Mouse (Mus musculus) activated CD4-positive, CD25-positive, alpha-beta regulatory T cell, adult 4 months (primary cell): ENCODE data around the gene Upk1b. TPM values are rescaled to one million over a fixed set of nuclear protein-coding genes. Genes with fewer than 3 reads are reported as not detected.
"Not testable (repeated sequence)": the region's sequence is repeated elsewhere in the genome, so short reads cannot be mapped to it uniquely, and the experiment has no call there.

ENCODE experiments used
- ATAC-seq: one replicate; pipeline ENCODE4 v1.8.0; 2017
- polyA plus RNA-seq, 2 experiments: library from polyadenylated mRNA; unstranded; fragments of 100-300 nt; shearing (Covaris generic); gene quantifications; one replicate each; pipeline ENCODE4 v1.2.1; 2017

Gene Upk1b
- not detected for polyA plus RNA-seq

DNA sequence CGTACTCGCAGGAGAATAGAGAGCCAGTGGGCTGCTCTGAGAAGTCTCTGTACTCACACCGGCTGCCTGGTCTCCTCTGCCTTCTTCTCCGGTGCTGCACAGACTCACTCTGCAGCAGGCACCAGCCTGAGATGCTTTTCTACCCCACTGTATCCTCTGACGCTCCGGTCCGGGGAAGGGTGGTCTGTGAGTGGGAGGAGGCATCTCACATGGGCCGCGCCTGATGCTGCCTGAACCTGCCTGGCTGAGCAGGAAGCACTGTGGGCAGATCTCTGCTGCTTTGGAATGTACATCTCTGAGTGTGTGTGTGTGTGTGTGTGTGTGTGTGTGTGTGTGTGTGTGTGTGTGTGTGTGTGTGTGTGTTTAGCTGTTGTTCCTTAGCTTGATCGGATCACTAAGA lies at the start of gene Upk1b:
Gene Upk1b, minus strand, starts transcription at position 238 of the 400 bp plus-strand sequence.
- ATAC-seq = no peak

DNA sequence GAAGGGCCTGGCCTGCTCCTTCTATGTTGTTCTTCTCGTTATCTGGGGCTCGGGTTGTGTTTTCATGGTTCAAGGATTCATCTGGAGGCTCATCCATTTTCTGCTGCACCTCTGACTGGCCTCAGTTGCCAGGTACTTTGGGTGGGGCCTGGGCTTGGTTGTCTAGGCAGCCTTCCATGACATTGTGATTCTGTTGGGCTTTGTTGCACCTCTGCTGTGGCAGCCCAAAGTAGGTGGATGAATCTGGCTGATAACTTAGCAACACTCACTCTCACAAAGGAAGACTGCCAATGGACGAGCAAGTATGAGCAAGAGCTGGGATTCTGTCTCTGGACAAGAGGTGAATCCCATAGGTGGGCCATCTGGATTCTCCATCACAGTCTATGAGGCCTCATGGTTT lies 28.5 kb upstream of the Upk1b start, which contains the start of gene 4930435E12Rik:
Gene 4930435E12Rik, minus strand, starts transcription at position 101 of the 400 bp plus-strand sequence.
- no peak for ATAC-seq

DNA sequence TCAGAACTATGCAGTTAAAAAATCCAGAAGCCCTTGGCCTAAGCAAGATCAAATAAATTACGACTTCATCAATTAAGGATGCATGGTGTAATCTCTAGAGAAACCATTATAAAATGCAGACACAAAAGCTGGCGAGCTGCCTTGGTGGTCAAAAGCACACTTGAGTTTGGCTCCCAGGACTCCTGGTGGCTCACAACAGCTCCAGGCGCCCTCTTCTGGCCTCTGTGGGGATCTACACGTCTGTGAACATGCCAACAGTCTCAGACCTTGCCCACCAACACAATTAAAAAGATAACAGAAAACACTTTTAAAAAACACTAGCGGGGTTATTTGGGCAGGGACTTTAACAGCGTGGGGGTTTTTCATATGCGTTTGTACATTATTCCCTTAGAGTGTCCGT lies 12.4 kb upstream of the Upk1b start:
- peak; percentile 69 for ATAC-seq

DNA sequence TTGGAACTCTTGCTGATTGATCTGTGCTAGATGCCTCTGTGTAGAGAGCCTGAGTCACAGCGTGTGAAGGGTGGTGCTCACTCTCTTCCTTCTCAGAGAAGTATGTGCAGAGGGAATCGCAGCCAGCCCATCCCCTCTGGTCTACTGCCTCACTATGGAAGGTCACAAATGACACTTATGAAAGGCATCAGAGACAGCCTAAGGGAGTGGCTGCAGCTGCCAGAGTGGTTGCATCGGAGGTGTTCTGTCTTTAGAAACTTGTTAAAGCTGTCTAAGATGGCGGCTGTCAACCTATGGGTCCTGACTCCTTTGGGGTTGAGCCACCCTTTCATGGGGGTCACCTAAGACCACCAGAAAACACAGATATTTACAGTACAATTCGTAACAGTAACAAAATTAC lies 10.1 kb upstream of the Upk1b start:
- no peak for ATAC-seq

DNA sequence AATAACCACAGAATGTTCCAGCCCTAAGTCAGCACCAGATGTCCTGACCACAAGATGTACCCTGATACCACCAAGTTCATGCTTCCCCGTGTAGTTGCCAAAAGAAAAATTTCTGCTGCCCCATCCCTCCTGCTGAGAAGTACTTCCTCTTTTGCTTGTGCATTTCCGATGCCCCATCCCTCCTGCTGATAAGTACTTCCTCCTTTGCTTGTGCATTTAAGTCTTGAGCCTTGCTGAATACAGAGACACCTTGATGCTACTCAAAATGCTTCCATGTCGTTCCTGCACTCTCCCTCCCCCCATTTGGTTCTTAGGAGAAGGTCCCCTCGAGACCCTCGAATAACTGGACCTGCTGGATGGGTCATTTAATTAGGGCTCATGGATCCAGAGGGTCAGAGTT lies 7.7 kb upstream of the Upk1b start:
- not testable (repeated sequence) for ATAC-seq

DNA sequence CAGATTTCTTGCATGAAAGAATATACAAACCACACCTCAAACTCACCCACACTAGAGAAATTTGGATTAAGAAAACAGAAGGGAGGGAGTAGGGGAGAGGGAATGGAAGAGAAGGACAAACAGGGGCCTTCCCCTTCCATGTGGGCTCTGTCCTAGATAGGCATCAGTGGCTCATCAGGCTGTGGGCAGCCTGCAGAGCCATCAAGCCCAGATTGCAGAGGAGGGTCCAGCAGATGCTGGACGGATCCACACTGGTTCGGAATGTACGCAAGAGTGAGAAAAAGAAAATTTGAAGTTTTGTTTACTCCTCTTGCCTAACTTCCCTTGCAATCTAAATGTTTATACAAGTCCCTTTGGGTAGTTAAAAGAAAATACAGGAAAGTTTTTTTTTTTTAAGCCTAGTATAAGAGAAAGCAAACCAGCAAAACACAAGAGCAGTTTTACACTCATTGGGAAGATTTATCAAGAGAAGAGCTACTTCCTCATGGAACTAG lies 1.1 kb downstream of the Upk1b start:
- ATAC-seq = no peak

DNA sequence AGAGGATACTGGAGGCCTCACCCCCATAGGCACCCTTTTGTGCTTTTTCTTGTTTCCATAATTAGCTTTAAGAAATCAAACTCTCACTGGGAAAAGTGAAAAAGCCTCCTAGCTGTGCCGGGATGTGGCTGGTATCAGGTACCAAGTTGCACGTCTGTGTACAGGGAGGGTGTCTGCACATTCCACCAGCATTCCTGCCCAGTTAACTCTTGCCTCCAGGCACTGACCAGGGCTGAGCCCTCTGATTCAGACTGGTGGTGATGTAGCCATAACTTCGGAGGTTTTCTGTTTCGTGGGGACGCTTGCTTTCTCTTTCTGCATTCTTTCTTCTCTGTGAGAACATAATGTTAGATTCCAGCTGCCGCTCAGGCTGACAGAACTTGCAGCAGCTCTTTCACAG lies 7.0 kb downstream of the Upk1b start:
- no peak for ATAC-seq

DNA sequence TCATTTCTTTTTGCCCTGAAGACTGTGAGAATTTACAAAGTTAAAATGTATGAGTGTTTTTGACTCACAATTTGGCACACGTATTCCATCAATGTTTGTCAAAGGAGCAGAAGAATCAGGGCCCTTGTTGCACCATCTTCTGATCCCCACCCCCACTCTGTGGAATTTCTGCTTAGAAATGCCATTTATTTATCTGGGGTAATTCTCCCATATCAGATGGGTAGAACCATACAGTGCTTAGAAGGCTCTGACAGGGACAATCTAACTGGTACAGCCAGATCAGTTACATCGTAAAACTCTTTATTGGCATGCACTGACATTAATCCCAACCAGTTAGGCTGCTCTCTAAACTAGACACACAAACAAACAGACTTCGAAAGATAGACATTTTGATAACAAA lies 10.2 kb downstream of the Upk1b start:
- ATAC-seq = no peak

DNA sequence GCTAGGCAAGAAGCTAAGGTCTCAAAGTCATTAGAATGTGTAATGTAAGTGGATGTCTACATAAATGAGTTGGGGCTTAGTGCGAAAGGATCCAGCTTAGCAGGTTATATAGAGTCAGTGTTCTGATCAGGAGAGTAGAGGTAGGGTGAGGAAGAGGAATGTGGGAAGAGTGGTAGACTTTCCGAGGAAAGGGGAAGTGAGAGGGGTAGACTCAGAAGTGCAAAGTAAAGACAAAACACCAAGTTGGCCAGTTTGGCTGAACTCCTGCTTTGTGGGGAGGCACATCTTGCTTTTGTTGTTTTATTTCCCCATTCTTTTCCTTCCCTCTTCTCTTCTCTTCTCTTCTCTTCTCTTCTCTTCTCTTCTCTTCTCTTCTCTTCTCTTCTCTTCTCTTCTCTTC lies 11.1 kb downstream of the Upk1b start:
- ATAC-seq = no peak

DNA sequence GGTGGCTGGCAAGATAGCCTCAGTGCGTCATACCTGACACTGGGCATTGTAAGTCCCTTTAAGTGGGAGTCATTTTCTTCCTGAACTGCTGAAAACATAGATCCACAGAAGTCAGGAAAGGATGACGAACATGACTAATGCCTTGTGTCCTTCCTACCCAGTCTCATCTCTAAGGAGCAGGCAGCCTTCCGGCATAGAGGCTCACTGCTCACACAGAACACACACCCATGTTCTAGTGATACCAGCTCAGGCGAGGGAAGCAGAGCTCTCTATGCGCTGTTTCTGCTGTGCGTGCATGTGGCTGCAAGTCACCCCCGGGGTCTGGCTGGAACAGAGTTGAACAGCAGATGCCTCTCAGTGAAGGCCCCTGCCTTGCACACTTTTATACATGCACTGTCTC lies 14.8 kb downstream of the Upk1b start:
- no peak for ATAC-seq

DNA sequence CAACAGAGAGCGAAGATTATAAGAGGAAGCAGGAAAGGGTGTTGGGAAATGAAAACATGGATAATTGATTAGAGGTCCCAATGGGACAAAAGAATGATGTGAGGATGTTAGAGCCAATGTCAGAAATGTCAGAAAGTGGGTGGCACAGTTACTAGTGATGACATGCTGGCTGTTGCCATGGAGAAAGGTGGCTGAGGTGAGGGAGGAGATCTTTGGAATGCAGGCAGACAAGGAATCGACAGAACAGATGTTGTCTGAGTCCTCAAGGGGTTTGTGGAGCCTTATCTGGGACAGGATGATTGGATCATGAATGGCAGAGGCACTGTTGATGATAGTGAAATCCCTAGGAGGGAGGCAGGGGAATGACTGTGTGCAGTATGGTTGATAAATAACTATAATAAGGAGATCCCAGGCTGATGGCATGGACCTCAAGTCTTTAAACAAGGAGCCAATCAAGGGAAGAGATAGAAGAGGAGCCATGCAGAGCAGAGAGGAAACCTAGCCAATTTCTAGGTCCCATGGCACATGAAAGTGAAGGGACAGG lies 17.5 kb downstream of the Upk1b start:
- ATAC-seq = no peak

DNA sequence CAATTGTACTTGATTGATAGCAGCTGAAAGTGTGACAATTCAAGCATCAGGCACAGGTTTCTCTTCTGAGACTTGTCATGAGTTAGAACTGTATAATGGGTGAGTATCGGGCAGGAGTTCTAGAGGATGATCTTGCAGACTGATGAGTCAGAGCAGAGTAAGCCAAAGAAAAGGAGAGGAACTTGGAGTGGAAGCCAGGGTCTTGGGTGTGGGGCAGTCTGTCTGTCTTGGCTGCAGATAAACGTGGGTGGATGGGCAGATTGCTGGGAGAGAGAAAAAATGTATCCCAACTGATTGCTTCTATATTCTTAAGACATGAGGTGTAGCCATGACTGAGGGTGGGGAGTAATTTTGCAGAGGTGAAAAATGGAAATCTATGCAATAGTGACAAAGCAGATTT lies 18.2 kb downstream of the Upk1b start:
- no peak for ATAC-seq

DNA sequence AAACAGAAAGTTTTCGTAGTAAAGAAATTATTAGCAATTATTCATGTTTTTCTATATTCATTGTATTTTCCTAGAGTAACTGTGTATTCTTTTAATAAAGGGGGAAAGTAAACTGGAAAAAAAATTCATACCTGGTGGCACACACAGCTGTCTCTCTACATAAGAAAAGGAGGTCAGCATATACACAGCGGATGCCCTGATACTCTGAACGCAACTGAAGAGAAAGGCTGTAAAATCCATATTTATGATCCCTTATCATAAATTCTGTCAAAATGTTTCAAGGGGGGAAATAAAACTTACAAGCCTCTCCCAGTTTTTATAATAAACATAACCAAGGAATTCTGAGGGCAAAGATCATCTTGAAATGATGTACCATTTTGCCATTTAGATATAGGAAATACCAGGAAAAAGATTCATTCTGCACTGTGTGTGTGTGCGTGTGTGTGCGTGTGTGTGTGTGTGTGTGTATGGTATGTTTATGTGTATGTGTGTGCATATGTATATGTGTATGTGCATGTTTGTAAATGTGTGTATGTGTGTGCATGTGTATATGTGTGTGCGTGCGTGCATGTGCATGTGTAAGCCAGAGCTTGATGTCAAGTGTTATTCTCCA lies 19.1 kb downstream of the Upk1b start:
- ATAC-seq = no peak

DNA sequence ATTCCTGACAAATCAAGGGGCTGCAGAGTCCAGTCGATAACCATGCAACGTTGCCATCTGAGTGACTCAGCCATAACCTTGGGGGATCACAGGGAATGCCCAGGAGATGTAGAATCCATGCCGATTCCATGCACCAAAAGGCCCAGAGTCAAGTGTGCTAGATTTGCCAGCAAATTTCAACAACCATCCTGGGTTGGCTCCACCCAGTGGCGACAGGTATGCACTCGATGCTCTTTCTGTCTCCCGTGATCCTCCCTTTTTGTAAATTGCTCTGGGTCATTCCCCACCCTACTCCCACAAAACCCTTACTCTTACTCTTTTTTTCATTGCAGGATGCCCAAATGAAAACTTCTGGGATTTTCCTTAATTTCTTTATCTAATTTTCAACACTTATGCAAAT lies 23.8 kb downstream of the Upk1b start:
- ATAC-seq = no peak

DNA sequence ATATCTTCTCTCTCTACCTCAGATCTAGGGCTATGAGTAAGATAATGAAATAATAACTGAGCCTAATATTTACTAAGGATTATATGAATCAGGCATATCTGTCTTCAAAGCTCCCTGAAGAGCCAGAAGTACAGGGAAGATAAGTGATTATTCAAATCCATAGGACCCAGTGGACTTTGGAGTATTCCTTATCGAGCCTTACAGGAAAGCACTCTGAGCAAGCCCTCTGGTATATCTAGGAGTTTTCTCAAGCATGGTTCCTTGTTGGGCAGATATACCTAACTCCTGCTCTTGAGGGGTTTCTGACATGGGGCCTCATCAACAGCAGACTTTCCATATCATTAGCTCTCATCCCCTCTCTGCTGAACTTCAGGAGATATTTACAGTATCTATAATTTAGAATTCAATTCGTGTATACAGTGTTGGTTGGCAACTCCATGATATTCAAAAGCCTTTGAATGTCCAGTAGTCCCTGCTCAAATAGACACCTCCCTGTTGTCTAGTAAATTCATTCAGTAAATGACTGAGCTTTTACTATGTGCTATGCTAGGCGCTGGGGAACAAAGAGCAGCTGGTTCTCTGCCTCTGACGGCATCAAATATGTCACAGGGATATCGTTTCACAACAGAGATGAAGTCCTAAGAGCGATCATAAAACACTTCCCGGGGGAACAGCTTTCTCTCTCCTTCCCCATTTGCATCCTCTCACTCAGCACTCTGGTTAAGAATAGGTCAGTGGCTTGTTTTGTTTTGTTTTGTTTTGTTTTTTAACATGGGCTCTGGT lies 25.0 kb downstream of the Upk1b start:
- no peak for ATAC-seq

DNA sequence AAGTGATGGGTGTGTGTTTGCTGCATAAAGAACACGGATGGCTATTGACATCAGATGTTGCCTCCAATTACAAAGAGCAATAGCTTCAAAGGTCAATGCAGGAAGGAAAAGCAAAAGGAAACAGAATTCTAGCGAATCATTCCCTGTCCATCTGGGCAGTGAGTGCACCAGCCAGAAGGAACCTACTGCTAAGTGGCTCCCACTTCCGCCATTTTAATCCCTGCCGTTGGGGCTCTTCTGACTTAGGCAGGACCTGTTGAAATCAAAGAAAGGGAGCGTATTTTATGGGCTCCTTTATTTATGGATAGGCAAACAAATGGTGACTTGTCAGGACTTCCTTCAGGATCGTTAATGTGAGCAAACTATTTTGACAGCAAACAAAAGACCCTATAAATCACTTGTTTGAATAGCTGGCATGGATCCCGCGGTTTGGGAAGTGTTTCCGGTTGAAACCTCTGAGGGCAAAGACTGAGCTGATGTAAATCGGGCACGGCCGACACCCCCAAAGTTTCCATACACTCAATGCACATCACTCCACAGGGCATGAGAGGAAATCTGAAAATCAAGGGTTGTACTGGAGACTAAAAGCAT lies 27.1 kb downstream of the Upk1b start:
- no peak for ATAC-seq

DNA sequence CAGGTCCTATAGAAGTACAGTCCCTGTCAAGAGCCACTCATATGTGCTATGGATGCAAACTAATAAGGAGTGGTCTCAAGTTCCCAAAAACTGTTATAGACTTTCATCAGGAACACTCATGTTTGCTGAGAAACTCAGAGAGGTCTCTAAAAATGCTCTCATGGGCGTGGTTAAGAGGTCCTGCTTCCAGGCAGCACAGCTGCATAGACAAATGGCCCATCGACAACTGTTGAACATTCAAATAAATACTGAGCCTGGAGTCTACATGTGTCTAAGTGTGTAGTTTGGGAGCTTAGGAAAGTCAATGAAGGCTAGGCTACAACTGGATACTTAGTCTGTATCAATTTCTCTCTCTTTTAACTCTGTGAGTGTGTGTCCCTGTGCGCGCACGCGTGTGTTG lies 29.0 kb downstream of the Upk1b start:
- ATAC-seq = no peak

DNA sequence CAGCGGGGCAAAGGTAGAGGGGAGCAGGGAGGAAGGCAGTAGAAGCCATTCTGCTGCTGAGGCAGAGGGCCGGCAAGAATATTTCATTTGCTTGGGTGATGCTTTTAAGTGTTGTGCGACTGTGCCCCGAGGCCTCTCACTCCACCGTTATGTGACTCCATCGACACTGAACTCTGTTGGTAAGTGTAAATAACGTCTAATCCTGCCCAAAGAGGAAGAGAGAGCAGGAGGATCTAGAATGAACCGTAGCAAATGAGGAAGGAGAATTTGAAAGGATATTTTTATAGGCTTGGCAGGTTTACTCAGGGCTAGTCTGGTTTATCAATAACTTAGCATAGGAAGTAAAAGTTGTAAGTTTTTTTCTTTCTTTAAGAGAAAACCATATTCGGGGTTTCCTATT lies 30.6 kb downstream of the Upk1b start:
- ATAC-seq = no peak

DNA sequence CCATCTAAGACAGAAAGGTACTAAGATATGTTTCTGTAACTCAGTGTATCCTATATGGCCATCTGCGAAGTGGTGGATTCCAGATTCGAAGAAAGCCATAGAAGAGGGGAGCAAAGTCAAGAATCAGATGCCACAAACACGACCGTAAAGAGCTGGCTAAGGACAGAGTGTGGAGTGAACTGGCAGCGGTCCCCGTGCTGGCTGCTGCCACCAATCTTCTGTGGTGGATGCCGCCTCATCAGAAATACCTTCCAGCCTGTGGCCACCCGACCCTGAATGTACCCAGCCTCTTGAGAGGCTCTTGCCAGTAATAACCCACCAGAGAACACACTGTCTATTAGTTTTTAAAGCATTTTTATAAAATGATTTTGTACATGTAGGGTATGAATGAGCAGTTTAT lies 31.7 kb downstream of the Upk1b start:
- ATAC-seq = no peak

DNA sequence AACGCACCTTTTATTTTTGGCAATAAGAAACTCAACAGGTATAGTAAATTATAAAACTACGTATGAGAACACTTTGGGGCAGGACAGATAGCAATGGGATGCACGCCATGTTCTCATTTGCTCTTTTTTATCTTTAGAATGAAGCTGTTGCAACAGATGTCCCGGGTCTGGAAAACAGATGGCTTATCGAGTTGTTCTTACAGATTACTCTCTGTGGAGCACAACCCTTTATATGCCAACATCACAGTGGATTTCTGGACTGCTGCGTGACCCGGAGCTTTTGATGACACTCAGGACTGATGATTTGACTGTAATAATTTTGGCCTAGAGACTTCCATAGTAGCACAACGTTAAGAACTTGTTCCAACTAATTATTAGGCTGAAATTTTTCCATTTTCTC lies 32.4 kb downstream of the Upk1b start:
- no peak for ATAC-seq

DNA sequence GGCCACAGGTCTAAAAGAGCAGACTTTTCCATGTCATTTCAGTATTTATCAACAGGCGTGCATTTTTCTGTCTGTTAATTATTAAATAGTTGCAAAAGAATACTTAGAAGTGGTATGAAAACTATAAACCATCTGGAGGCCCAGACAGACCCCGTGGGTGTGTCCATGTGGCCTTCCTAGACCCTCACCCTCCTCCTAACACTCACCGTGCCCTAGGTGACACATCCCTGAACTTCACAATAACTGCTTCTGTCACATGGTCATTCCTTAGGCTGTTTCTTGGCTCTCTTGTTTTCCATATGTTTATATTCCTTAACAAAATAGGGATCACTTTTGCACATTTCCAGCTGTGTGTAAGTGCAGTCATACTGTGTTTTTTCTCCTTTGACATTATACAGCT lies 33.5 kb downstream of the Upk1b start:
- ATAC-seq = no peak

DNA sequence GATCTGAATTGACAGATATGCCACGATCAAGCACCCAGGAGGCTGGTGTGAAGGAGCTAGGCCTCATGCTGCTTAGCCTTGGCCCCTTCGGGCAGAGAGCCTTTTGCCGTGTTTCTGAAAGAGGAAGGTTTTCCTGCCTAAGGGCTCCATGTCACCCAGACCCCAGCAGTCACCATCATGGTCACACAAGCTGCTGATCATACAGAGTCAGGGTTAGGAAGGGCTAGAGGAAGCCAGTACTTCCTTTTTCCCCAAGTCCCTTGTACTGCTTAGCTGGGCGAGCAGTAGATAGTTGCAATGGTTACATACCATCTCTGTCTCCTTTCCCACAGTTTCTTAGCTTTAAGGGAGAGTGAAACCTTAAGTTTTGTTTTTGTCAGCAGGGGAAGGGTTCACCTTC lies 36.6 kb downstream of the Upk1b start:
- no peak for ATAC-seq

DNA sequence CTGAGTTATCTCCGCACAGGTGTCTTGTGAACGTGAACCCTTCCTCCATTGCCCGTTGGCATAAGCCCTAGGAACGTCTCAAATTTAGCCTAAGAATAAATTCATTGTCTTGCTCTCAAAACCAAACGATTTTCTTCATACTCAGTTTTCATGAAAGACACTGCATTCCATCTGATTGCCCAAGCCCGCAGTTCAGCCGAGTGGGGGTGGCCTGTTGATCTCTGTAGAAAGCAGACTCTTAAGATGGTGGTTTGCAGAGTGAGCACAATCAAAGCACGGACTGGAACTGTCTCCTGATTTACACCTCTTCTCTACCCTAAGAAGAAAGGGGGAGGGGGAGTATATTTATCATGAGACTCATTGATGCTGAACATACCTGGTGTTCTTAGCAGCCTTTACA lies 37.7 kb downstream of the Upk1b start:
- ATAC-seq = no peak

DNA sequence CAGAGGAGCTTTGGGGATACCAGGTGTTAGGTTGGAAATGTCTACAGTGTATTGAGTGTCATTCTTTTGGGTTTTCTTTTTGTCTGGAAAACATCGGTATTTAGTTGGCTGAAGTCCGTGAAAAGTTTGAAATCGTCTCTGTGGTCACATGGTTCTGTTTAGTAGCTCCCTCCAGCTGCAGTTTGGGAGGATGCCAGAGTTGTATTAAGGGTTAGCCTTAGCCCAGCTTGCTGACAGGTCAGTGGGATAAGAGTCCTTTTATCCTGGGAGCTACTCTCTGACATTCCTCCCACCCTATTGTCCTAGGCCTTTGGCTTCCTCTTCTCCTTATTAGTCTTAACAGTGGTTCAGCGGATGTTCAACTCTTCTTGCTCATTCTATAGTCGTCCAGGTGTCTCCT lies 38.2 kb downstream of the Upk1b start:
- no peak for ATAC-seq
